ENCODE assay signal across 18 mouse cellular contexts in the genomic region with DNA sequence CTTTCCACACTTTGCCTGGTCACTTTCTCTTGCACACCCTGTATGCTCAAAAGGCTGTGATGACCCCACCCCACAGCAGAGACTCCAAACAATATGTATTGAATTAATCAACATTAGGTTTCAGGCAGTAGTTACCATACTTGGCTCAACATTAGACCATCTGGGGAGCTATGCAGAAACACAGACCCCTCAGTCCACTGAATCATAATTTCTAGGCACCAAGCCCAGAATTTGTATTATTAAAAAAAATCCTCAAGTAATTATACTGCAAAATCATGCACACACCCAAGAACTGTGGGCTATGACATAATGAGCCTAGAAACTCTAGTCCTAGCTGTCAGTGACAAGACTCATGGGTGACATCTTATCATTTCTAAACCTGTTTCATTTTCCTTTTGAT.
DNase-seq lines count a peak whose midpoint lies in the region; ATAC-seq and TF ChIP-seq lines count a peak whose summit lies in the region.
"Had no signal": no experiment of that assay in that cellular context is flagged by ENCODE, and none has a peak within 500 bp of the region (broad histone marks: within the 10 kb centered on the region; RNA-seq: fewer than 3 reads in every experiment).

No protein-coding gene starts in this region.

- no peaks in the 10 kb centered on the region for H3K9me3 ChIP-seq in forebrain, embryonic 13.5 days (replicated peaks)
- H3K9me3 ChIP-seq in forebrain, embryonic 10.5 days = no peaks in the 10 kb centered on the region
- H3K9me3 ChIP-seq in midbrain, postnatal 0 days (ENCODE audit: low read length) = no peaks in the 10 kb centered on the region
- H3K9me3 ChIP-seq in midbrain, embryonic 16.5 days (replicated peaks; ENCODE audit: control insufficient read depth, low read length, poor library complexity, severe bottlenecking) = no peaks in the 10 kb centered on the region
- H3K9me3 ChIP-seq in stomach, embryonic 15.5 days = no peaks in the 10 kb centered on the region
- H3K9me3 ChIP-seq: heart, embryonic 12.5 days; liver, embryonic 13.5 days; megakaryocyte, embryonic 14.5 days had no signal

- no peak overlapping the region for H3K4me2 ChIP-seq in forebrain, embryonic 13.5 days
- H3K4me2 ChIP-seq in midbrain, postnatal 0 days (ENCODE audit: low read depth, low read length, poor library complexity, severe bottlenecking) = no peak overlapping the region
- H3K4me2 ChIP-seq in midbrain, embryonic 16.5 days (ENCODE audit: low read length) = no peak overlapping the region
- H3K4me2 ChIP-seq in stomach, embryonic 15.5 days = no peak overlapping the region
- H3K4me2 ChIP-seq: heart, embryonic 12.5 days; liver, embryonic 13.5 days had no signal

- H3K27ac ChIP-seq in forebrain, embryonic 13.5 days = no peak overlapping the region
- H3K27ac ChIP-seq in forebrain, embryonic 10.5 days = no peak overlapping the region
- no peak overlapping the region for H3K27ac ChIP-seq in midbrain, postnatal 0 days (ENCODE audit: low read depth, low read length)
- no peak overlapping the region for H3K27ac ChIP-seq in midbrain, embryonic 16.5 days (ENCODE audit: low read length)
- no peak overlapping the region for H3K27ac ChIP-seq in stomach, embryonic 15.5 days
- H3K27ac ChIP-seq: kidney, postnatal 0 days; liver, embryonic 13.5 days had no signal

- no peaks in the 10 kb centered on the region for H3K27me3 ChIP-seq in forebrain, embryonic 13.5 days
- no peaks in the 10 kb centered on the region for H3K27me3 ChIP-seq in forebrain, embryonic 10.5 days (ENCODE audit: poor library complexity, severe bottlenecking)
- H3K27me3 ChIP-seq in midbrain, postnatal 0 days (ENCODE audit: insufficient read depth, low read length) = no peaks in the 10 kb centered on the region
- H3K27me3 ChIP-seq in midbrain, embryonic 16.5 days (ENCODE audit: control insufficient read depth, insufficient read depth, low read depth, low read length) = no peaks in the 10 kb centered on the region
- no peaks in the 10 kb centered on the region for H3K27me3 ChIP-seq in stomach, embryonic 15.5 days (replicated peaks)
- H3K27me3 ChIP-seq: heart, embryonic 12.5 days; liver, embryonic 13.5 days; megakaryocyte, embryonic 14.5 days had no signal

- H3K36me3 ChIP-seq in forebrain, embryonic 13.5 days (ENCODE audit: poor library complexity, severe bottlenecking) = no peaks in the 10 kb centered on the region
- no peaks in the 10 kb centered on the region for H3K36me3 ChIP-seq in forebrain, embryonic 10.5 days (replicated peaks)
- H3K36me3 ChIP-seq in midbrain, postnatal 0 days (ENCODE audit: insufficient read depth, low read length) = no peaks in the 10 kb centered on the region
- no peaks in the 10 kb centered on the region for H3K36me3 ChIP-seq in midbrain, embryonic 16.5 days (ENCODE audit: control insufficient read depth, insufficient read depth, low read length)
- no peaks in the 10 kb centered on the region for H3K36me3 ChIP-seq in stomach, embryonic 15.5 days
- H3K36me3 ChIP-seq: G1E; heart, embryonic 12.5 days; liver, embryonic 13.5 days had no signal

- H3K9ac ChIP-seq in forebrain, embryonic 13.5 days = no peak overlapping the region
- no peak overlapping the region for H3K9ac ChIP-seq in midbrain, postnatal 0 days (replicated peaks; ENCODE audit: low read length, poor library complexity, severe bottlenecking)
- no peak overlapping the region for H3K9ac ChIP-seq in midbrain, embryonic 16.5 days (ENCODE audit: low read depth, low read length)
- no peak overlapping the region for H3K9ac ChIP-seq in stomach, embryonic 15.5 days
- H3K9ac ChIP-seq: heart, embryonic 12.5 days; liver, embryonic 13.5 days had no signal

- H3K4me1 ChIP-seq in forebrain, embryonic 13.5 days = no peaks in the 10 kb centered on the region
- H3K4me1 ChIP-seq in forebrain, embryonic 10.5 days = no peaks in the 10 kb centered on the region
- H3K4me1 ChIP-seq in midbrain, postnatal 0 days (ENCODE audit: insufficient read depth, low read length) = no peaks in the 10 kb centered on the region
- H3K4me1 ChIP-seq in midbrain, embryonic 16.5 days (ENCODE audit: control insufficient read depth, insufficient read depth, low read length) = no peaks in the 10 kb centered on the region
- no peaks in the 10 kb centered on the region for H3K4me1 ChIP-seq in stomach, embryonic 15.5 days
- H3K4me1 ChIP-seq: heart, embryonic 12.5 days; liver, embryonic 13.5 days had no signal

- no peak for TF ChIP-seq CTCF in midbrain, postnatal 0 days (IDR thresholded peaks at IDR 0.05)

- H3K4me3 ChIP-seq in forebrain, embryonic 13.5 days = no peak overlapping the region
- no peak overlapping the region for H3K4me3 ChIP-seq in forebrain, embryonic 10.5 days
- H3K4me3 ChIP-seq in midbrain, postnatal 0 days (ENCODE audit: low read depth, low read length) = no peak overlapping the region
- no peak overlapping the region for H3K4me3 ChIP-seq in midbrain, embryonic 16.5 days (ENCODE audit: low read depth, low read length)
- no peak overlapping the region for H3K4me3 ChIP-seq in stomach, embryonic 15.5 days (replicated peaks)
- H3K4me3 ChIP-seq: heart, embryonic 12.5 days; liver, embryonic 13.5 days; megakaryocyte, embryonic 14.5 days had no signal

- DNase-seq in forebrain, embryonic 10.5 days (ENCODE audit: extremely low spot score, low spot score) = no peak
- peak; percentile 25 for DNase-seq in layer of hippocampus, adult 9-10 months (ENCODE audit: low spot score)
- no peak for DNase-seq in layer of hippocampus, adult 11-12 months (ENCODE audit: low spot score)
- DNase-seq in midbrain, postnatal 0 days (ENCODE audit: low spot score) = peak; percentile 75
- no peak for DNase-seq in spleen, adult 18-20 months
- DNase-seq: adrenal gland, postnatal 14 days; cerebellum, adult 18-20 months; heart, postnatal 14 days; kidney, adult 18-20 months; liver, embryonic 13.5 days; thymus, adult 18-20 months had no signal

- ATAC-seq in forebrain, embryonic 13.5 days = peak; percentile 57; the same call in 1 of the 2 replicates
- ATAC-seq in midbrain, postnatal 0 days (ENCODE audit: low FRiP score) = peak; percentile 31; the same call in 1 of the 2 replicates
- ATAC-seq in midbrain, embryonic 16.5 days = no peak; the same call in 1 of the 2 replicates
- ATAC-seq in stomach, embryonic 15.5 days (ENCODE audit: insufficient read depth, low FRiP score, low read depth) = 0 out of 2 replicates have a peak, but pooled peaks have one; percentile 22

Comparison
In these comparisons a context has a peak if more than half of its experiments do, and no peak if none do; other contexts are left out.
1. DNase-seq: peak in layer of hippocampus, adult 9-10 months (single experiment) and midbrain, postnatal 0 days (single experiment); none in forebrain, embryonic 10.5 days (single experiment), layer of hippocampus, adult 11-12 months (single experiment) and spleen, adult 18-20 months (0 of 2).